Mouse (Mus musculus) liver, embryonic 15.5 days (tissue): ENCODE measurements around the gene Pdzd8. TPM values are rescaled to one million over a fixed set of nuclear protein-coding genes. Genes with fewer than 3 reads are reported as not detected.
A peak's percentile ranks its signal among the peaks of the same experiment; 100 is the strongest.

Experiments used
- ATAC-seq: fragments of 200-750 bp; cut with Nextera tagmentation; 2 replicates; pipeline ENCODE4 v1.8.0; 2017; ENCODE audit warnings: moderate number of reproducible peaks, mild to moderate bottlenecking, moderate library complexity; ENCODE audit not compliant: insufficient read depth
- H3K27ac ChIP-seq: fragments of 300-500 bp; sonication (generic); replicated peaks from 2 replicates; pipeline ENCODE4 v1.5.1; 2015; ENCODE audit warnings: mild to moderate bottlenecking, inconsistent platforms
- H3K27me3 ChIP-seq: fragments of 300-500 bp; sonication (generic); 2 replicates; pipeline ENCODE4 v1.6.1; 2015; ENCODE audit warnings: mild to moderate bottlenecking, inconsistent platforms
- H3K36me3 ChIP-seq: fragments of 300-500 bp; sonication (generic); replicated peaks from 2 replicates; pipeline ENCODE4 v1.6.1; 2015; ENCODE audit warnings: moderate library complexity, mild to moderate bottlenecking, inconsistent platforms
- H3K4me1 ChIP-seq: fragments of 300-500 bp; sonication (generic); replicated peaks from 2 replicates; pipeline ENCODE4 v1.6.1; 2015; ENCODE audit warnings: inconsistent platforms
- H3K4me2 ChIP-seq: fragments of 300-500 bp; sonication (generic); 2 replicates; pipeline ENCODE4 v1.6.1; 2015; ENCODE audit warnings: moderate library complexity, mild to moderate bottlenecking, inconsistent platforms
- H3K4me3 ChIP-seq: fragments of 300-500 bp; sonication (generic); replicated peaks from 2 replicates; pipeline ENCODE4 v1.5.1; 2015; ENCODE audit warnings: mild to moderate bottlenecking, inconsistent platforms
- H3K9ac ChIP-seq: fragments of 300-500 bp; sonication (generic); 2 replicates; pipeline ENCODE4 v1.6.1; 2015; ENCODE audit warnings: moderate library complexity, mild to moderate bottlenecking, inconsistent platforms
- H3K9me3 ChIP-seq: fragments of 300-500 bp; sonication (generic); replicated peaks from 2 replicates; pipeline ENCODE4 v1.6.1; 2016; ENCODE audit warnings: inconsistent platforms
- WGBS: fragments of 180-500 bp; shearing (Covaris S2); methylation state at CpG from one replicate; pipeline ENCODE4 v1.1.7; 2015; ENCODE audit warnings: mixed read lengths; ENCODE audit not compliant: insufficient replicate concordance; 5-methylcytosine and 5-hydroxymethylcytosine counted together
- polyA plus RNA-seq: library from polyadenylated mRNA; unstranded; fragments of >200 nt; fragmentation: Nextera tagmentation; extraction: Ambion mirVana; gene quantifications from 2 replicates; pipeline ENCODE4 v1.2.1, GENCODE M21; 2015

Pdzd8 gene
- polyA plus RNA-seq, 1 experiment from 2014 or later: 3.7 TPM

DNA sequence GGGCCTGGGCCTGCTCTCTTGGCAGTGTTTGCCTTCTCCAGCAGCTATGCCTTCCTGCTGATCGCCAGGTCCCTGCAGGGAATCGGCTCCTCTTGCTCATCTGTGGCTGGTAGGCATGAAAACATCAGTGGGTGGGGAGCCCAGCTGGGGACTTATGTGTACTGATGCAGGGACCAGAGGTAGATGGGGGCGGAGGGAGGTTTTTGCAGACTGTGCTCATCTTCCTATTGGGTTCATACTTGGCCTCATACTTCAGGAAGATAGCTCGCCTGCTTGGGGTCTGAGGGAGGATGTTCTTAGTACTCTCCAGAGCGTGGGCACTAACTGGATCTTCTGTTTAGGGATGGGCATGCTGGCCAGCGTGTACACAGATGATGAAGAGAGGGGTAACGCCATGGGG lies 72.4 kb downstream of the Pdzd8 start:
- WGBS: 67% methylated on average over 7 of the region's 7 CpGs
- no peak for ATAC-seq

DNA sequence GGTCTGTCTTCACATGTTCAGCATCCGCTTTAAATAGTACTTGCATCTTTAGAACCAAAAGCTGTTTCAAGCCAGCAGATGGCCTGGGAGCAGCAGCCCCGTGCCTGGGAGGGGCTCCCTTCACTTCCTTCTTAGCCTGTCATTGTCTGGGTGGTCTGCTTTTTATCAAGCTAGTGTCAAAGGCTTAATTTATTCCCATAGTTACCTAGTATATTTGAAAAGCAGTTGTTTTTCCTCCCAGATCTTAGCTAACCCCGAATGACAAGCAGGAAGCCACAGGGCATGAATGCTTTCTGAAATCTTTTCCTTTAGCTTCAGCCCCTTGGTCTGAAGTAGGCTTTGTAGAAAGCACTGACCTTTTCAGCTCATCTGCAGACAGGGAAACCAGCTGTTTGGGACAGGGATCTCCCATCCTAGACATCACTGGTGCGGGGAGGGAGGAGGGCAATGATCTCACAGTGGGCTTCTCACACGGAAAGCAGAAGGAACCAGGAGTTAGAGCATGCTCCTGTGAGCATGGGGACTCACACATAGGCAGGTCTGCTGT lies 78.1 kb downstream of the Pdzd8 start:
- no peak overlapping the region for H3K4me3 ChIP-seq
- H3K36me3 ChIP-seq: no peaks in the 10 kb centered on the region
- no peaks in the 10 kb centered on the region for H3K4me1 ChIP-seq
- no peaks in the 10 kb centered on the region for H3K9me3 ChIP-seq
- H3K27me3 ChIP-seq: peaks cover 9% of the 10 kb centered on the region; the same call in 1 of the 2 replicates
- 22% methylated on average over 5 of the region's 5 CpGs for WGBS
- H3K27ac ChIP-seq: no peak overlapping the region
- H3K4me2 ChIP-seq: no peak overlapping the region
- no peak overlapping the region for H3K9ac ChIP-seq
- no peak for ATAC-seq

More for the DNA sequence above, 72.4 kb downstream of the Pdzd8 start:
- Histone ChIP-seq H3K27me3 (no peaks in the 10 kb centered on the region), H3K27ac (no peak overlapping the region), H3K9ac (no peak overlapping the region), H3K36me3 (no peaks in the 10 kb centered on the region), H3K9me3 (no peaks in the 10 kb centered on the region), H3K4me2 (no peak overlapping the region), H3K4me1 (no peaks in the 10 kb centered on the region), H3K4me3 (no peak overlapping the region)

DNA sequence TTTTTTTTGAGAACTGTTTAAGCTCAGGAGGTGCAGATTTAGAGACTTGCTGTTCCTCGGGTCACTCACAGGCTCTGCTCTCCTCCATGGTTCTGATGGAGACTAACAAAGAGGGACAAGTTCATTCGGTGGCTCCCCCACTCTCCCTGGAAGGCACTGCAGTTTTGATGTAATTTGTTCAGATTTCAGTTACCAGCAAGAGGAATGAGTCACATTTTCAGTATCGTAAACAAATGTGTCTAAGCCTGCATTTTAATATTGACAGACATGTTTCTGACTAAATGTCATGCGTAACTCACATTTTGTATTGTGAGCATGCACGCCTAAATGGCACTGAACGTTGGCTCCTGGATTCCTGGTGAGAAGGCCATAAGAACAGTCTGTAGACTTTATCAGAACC lies 79.7 kb downstream of the Pdzd8 start:
- Histone ChIP-seq H3K9ac (no peak overlapping the region), H3K4me3 (no peak overlapping the region), H3K27me3 (peaks cover 24% of the 10 kb centered on the region), H3K36me3 (no peaks in the 10 kb centered on the region), H3K4me2 (no peak overlapping the region), H3K9me3 (no peaks in the 10 kb centered on the region), H3K27ac (no peak overlapping the region), H3K4me1 (peaks cover 9% of the 10 kb centered on the region)
- 62% methylated on average over 6 of the region's 6 CpGs for WGBS
- no peak for ATAC-seq

DNA sequence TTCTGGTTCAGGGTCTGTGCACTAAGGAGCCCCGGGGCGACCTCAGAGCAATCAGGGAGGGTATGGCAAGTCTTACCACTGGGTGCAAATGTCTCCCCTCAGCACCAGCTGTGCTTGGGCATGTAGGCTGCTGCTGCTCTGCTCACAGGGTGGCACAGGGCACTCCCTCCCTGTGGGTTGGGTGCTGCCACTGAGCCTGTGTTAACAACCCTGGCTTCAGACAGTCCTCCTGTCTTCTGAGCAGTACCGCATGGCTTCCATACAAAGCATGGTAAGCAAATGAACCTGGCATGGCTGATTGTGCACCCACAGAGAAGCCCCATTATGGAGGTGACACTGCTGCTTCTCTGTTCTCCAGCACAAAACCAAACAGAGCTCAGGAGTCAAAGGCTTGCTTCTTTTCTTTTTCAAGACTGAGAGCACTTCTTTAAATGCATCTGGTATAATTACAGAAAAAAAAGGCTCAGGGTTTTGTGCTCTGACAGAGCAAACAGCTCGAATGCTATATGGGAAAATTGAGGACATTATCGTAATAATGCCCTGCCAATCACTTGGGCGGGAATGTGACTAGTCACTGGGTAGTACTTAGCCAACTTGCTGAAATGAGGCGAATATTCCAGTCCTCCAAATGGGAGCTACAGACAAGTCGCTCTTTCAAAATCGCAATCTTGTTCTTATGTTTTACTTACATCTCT lies 80.6 kb downstream of the Pdzd8 start:
- no peaks in the 10 kb centered on the region for H3K36me3 ChIP-seq
- no peak overlapping the region for H3K4me2 ChIP-seq
- H3K4me1 ChIP-seq: peaks cover 14% of the 10 kb centered on the region
- H3K9ac ChIP-seq: no peak overlapping the region
- H3K27ac ChIP-seq: no peak overlapping the region
- no peaks in the 10 kb centered on the region for H3K9me3 ChIP-seq
- no peak for ATAC-seq
- WGBS: 55% methylated on average over 9 of the region's 9 CpGs
- peaks cover 33% of the 10 kb centered on the region for H3K27me3 ChIP-seq
- H3K4me3 ChIP-seq: no peak overlapping the region

DNA sequence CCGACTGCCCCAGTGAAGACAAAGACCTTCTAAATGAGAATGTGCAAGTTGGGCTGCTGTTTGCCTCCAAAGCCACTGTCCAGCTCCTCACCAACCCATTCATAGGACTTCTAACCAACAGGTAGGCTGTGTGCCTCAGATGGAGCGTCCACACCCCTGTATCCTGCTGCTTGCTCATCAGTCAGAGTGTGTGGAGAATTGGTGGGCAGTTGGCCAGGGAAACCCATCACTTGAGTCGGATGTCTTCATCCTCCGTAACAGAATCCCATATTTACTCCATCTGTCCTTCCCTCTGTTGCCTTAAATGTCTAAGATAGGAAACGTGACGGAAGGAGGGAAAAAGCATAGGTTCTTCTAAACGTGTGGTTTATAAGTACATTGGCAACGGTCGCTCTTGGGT lies 82.4 kb downstream of the Pdzd8 start:
- H3K27me3 ChIP-seq: peaks cover 43% of the 10 kb centered on the region
- peaks cover 14% of the 10 kb centered on the region for H3K4me1 ChIP-seq
- no peak for ATAC-seq
- no peak overlapping the region for H3K27ac ChIP-seq
- no peak overlapping the region for H3K4me3 ChIP-seq
- H3K9ac ChIP-seq: no peak overlapping the region
- no peaks in the 10 kb centered on the region for H3K9me3 ChIP-seq
- no peak overlapping the region for H3K4me2 ChIP-seq
- no peaks in the 10 kb centered on the region for H3K36me3 ChIP-seq
- 74% methylated on average over 9 of the region's 9 CpGs for WGBS

DNA sequence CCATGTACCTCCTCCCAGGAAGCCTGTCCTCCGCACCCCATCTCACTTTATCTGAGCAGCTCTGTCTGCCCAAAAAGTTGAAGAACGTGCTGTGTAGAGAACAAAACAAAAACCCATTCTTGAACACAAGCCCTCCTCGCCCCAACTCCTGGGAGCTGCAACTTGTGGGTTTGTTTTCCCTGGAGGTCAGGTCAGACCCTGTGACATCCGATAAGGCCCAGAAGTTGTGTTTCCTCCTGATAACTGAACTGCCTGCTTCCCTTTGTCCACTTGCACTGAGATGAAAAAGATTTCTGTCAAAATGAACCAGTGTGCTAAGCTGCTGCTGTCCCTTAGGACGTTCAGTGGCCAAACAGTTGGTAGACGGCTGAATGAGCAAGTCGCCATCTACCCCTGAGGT lies 84.0 kb downstream of the Pdzd8 start:
- peaks cover 43% of the 10 kb centered on the region for H3K27me3 ChIP-seq
- peak; percentile 18; the same call in 1 of the 2 replicates for ATAC-seq
- H3K36me3 ChIP-seq: no peaks in the 10 kb centered on the region
- WGBS: 6% methylated on average over 7 of the region's 7 CpGs
- no peaks in the 10 kb centered on the region for H3K9me3 ChIP-seq
- H3K27ac ChIP-seq: no peak overlapping the region
- H3K4me1 ChIP-seq: peaks cover 14% of the 10 kb centered on the region
- no peak overlapping the region for H3K9ac ChIP-seq
- peak overlapping the region; percentile 39; the same call in 1 of the 2 replicates for H3K4me3 ChIP-seq
- peak overlapping the region; percentile 65 for H3K4me2 ChIP-seq

DNA sequence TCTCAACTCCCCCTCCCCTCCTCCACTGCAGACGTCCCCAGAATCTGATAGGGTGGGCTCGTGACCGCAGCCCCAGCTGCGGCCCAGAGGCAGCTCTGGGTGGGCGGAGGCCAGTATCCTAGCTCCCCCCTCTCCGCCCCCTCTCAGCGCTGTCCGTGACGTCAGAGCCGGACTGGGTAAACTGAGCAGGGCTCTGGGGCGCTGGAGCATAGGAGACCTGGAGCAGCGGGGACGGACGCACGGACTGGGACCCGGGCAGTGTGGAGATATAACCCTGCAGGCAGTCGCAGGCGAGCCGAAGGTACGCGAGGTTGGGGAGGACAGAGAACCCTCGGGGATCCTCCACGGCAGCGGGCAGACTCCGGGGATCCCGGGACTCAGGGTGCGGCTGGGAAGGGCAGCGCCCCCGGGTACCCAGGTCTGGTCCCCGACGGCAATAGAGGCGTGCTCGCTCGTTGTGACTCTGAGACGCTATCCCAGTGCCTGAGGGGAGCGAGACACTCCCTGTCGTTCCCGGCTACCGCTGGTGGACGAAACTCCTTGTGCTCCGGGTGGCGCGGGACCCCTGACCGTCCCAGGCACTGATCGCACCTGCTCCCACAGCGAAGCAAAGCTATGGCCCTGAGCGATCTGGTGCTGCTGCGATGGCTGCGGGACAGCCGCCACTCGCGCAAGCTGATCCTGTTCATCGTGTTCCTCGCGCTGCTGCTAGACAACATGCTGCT lies 84.7 kb downstream of the Pdzd8 start, which contains the start of gene Slc18a2:
Slc18a2 (plus strand) TSS at position 179 of the 725 bp plus-strand sequence.
- Histone ChIP-seq H3K4me2 (peak within 1 kb of the TSS; percentile 65), H3K9ac (no peak within 1 kb of the TSS), H3K27ac (no peak within 1 kb of the TSS), H3K9me3 (no peaks in the 10 kb centered on the region), H3K4me1 (peaks cover 14% of the 10 kb centered on the region), H3K36me3 (no peaks in the 10 kb centered on the region), H3K4me3 (peak within 1 kb of the TSS; percentile 39), H3K27me3 (peaks cover 43% of the 10 kb centered on the region)
- peak; percentile 44; the same call in 1 of the 2 replicates for ATAC-seq
- WGBS: under 1% methylated on average over 55 of the region's 55 CpGs

DNA sequence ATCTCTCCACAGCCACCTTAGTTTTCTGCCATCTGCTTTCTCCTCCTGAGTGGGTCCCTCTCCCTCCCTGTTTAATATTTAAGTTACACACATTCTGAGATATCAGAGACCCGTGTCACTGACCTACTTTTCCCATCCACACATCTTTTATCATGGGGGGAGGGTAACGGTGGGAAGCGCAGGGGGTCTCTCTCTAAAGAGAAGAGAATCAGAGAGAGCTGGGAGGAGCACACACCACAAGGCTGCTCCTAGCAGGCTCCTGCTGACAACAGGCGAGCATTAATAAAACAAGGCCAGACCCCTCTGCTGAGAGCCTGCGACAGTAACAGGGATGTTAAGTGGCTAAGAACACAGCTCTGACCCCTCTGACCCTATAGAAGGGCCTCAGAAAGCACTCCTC lies 85.9 kb downstream of the Pdzd8 start:
- no peak overlapping the region for H3K27ac ChIP-seq
- no peak overlapping the region for H3K9ac ChIP-seq
- H3K4me1 ChIP-seq: peaks cover 14% of the 10 kb centered on the region
- 46% methylated on average over 5 of the region's 5 CpGs for WGBS
- H3K4me2 ChIP-seq: no peak overlapping the region
- H3K9me3 ChIP-seq: no peaks in the 10 kb centered on the region
- no peak for ATAC-seq
- H3K36me3 ChIP-seq: no peaks in the 10 kb centered on the region
- H3K4me3 ChIP-seq: no peak overlapping the region
- H3K27me3 ChIP-seq: peaks cover 43% of the 10 kb centered on the region

DNA sequence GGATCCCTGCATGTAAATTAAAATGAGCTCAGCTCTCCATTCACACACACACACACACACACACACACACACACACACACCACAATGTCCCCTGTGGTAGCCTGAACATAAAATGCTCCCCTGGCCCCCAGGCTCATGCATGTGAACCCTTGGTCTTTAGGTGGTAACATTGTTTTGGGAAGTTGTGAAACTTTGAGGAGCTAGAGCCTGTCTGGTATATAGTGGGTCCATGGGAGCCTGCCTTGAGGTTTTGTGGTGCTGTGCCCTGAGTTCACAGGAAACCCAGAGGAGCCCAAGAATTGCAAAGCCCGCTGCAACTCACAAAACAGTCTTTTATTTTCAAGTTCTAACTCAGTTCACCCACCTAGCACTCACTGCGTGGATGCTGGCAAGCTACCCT lies 92.9 kb downstream of the Pdzd8 start:
- no peaks in the 10 kb centered on the region for H3K27me3 ChIP-seq
- H3K27ac ChIP-seq: no peak overlapping the region
- H3K36me3 ChIP-seq: no peaks in the 10 kb centered on the region
- ATAC-seq: no peak
- WGBS: 31% methylated on average over 2 of the region's 2 CpGs
- H3K9me3 ChIP-seq: no peaks in the 10 kb centered on the region
- H3K4me2 ChIP-seq: no peak overlapping the region
- no peak overlapping the region for H3K4me3 ChIP-seq
- no peaks in the 10 kb centered on the region for H3K4me1 ChIP-seq
- H3K9ac ChIP-seq: no peak overlapping the region

DNA sequence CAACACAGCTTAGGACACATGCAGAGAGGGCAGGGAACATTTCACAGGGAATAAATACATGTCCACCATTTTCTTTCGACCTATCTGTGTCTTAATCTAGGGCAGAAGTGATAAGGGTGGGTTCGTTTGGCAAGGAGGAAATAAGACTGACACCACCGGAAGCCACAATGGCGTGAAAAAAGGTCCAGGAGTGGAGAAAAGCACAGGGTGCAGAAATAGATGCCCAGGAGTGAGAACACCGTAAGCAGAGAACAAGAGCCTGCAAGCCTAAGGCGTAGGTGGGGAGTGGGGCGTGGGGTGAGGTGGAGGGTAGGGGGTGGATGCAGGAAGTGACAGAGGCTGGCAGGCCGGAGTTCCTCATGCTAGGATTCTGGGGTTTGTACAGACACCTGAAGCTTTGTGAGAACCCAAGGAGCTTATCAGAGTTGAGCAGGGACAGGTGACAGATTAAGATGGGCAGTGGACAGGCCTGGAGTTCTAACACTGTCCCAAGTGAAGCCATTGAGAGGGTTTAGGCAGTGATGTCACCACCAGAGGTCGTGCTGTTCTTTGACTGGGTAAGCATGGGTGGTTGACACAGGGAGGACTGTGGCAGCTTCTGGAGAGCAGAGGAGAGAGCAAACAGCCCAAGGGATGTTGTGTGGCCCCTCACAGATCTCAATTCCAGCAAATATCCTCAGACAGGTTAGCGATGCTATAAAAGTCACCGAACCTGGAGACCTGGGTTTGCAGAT lies 96.9 kb downstream of the Pdzd8 start:
- Histone ChIP-seq H3K9ac (no peak overlapping the region), H3K4me1 (no peaks in the 10 kb centered on the region), H3K4me3 (no peak overlapping the region), H3K36me3 (no peaks in the 10 kb centered on the region), H3K27ac (no peak overlapping the region), H3K9me3 (no peaks in the 10 kb centered on the region), H3K4me2 (no peak overlapping the region), H3K27me3 (no peaks in the 10 kb centered on the region)
- ATAC-seq: no peak
- WGBS: 24% methylated on average over 11 of the region's 11 CpGs

DNA sequence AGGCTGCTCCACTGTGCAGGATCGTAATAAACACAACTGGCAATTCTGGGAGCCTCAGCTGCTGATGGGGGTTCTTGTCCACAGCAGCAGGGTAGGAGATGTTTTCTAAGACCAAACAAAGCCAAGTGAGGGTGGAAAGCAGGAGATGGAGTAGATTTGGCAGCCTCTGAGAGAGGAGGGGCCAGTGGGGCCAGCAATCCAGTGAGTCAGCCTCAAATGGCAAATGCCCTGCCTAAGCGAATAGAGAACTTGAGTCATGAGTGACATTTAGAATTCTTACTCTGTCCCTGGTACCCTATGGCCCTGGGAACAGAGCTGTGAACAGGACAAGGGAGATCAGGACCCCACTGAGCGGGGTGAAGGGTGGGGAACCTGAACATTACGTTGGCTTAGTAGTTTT lies 97.4 kb downstream of the Pdzd8 start:
- WGBS: 45% methylated on average over 4 of the region's 4 CpGs
- H3K4me2 ChIP-seq: no peak overlapping the region

More for the DNA sequence above, 97.4 kb downstream of the Pdzd8 start:
- H3K27ac ChIP-seq: no peak overlapping the region
- no peak overlapping the region for H3K9ac ChIP-seq
- no peak overlapping the region for H3K4me3 ChIP-seq
- no peaks in the 10 kb centered on the region for H3K36me3 ChIP-seq
- H3K27me3 ChIP-seq: no peaks in the 10 kb centered on the region
- no peaks in the 10 kb centered on the region for H3K4me1 ChIP-seq
- no peaks in the 10 kb centered on the region for H3K9me3 ChIP-seq
- ATAC-seq: no peak
